Mouse (Mus musculus): ENCODE measurements at regions not wholly inside any gene's neighbourhood (a gene's known extent, or its start where the extent isn't known, plus 50 kb on each side); places are given as distances from the start of the nearest gene placed in this dataset.

DNA sequence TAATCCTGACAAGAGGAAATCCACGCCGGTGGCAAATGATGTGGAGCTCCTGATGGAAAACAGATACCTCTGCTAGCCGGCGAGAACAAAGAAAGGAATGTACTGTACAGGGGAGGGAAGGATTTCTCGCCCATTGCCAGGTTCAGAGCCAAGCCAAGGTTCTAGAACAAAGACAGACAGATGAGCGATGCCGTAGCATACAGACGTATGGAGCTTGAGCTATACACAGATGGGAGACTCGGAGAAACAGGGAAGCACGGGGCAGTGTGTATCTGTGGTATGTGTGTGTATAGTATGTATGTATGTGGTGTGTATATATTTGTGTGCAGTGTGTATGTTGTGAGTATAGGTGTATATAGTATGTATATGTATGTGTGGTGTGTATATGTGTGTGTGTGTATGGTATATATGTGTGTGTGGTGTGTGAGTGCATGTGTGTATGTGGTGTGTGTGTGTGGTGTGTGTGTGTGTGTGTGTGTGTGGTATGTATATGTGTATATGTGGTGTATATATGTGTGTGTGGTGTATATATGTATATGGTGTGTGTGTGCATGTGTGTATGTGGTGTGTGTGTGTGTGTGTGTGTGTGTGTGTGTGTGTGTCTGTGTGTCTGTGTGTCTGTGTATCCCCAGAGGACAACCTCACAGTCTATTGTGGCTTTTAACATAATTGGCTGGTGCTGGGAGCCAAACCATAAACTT lies 140.6 kb downstream of the Cand1 start:
- DNase-seq, result no peak

DNA sequence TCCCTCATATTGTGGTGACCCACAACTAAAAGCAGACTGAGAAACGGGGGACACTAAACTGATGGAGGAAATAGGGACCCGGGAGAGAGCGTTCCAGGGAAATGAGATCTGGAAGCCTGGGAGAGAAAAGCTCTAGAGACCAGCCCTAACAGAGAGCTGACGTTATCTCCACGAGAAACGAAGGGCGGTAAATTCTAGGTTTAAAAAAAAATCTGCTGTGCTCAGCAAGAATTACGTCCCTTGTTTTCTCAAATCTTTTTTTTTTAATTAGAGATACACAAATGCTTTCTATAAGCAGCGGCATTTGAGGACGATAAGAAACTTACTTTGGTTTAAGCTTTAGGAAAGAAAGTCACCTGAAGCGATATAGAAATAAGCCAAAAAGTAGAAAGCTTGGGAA lies 145.7 kb downstream of the Cand1 start:
- DNase-seq, result no peak

DNA sequence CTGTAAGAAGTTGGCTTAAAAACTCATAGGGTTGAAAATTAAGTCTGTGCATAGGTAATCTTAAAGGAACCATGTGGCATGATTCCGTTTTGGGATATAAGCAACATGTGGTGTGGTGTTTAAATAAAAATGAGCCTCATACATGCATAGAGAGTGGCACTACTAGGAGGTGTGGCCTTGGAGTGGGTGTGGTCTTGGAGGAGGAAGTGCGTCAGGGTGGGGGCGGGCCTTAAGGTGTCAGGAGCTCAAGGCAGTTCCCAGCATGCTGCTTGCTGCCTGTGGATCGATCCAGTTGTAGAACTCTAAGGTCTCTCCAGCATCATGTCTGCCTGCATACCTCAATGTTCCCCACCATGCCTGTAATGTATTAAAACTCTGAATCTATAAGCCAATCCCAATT lies 152.0 kb downstream of the Cand1 start:
- DNase-seq, result no peak

DNA sequence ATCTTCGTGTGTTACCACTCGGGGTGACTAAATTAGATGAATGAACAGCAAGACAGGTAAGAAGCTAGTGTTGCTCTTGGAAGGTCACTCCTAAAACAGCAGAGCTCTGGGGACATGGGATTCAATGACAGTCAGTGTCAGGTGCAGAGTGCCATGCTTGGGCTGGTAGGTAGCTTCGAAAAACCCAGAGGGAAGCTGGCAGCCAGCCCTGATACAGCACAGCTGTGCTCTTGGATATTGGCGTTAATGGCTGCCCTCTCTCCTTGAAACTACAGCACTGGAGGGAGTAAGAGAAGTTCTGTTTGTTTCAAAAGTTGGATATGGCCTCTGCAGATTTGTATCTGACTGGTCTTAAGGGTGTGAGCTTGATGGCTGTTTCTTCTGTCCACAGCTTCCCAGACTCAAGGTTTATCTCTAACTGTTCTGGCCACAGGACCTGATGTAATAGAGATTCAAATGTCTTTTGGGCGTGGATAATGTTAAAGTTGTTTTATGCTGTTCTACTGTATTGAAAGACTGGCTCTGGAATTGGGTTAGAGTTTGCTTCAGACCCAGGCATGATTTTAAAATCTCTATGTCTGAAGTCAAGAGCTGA lies 152.7 kb downstream of the Cand1 start:
- DNase-seq, result no peak

DNA sequence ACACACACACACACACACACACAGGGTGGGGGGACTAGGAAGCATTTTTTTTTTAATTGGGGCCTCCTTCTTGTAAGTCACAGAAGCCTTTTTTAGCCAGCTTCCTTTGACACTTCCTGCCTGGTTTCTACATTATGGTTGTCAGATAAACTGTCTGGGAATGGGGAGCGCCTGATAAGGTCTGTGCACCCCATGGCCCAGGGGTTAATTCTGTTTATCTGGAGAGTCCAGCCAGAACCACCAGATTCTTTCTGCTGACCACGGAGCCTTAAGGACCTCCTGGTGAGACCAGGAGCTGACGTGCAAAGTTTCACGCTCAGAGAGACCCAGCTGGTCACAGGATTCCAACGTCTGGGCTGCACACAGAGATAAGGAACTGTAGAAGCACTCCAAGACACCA lies 153.4 kb downstream of the Cand1 start:
- no peak for DNase-seq

DNA sequence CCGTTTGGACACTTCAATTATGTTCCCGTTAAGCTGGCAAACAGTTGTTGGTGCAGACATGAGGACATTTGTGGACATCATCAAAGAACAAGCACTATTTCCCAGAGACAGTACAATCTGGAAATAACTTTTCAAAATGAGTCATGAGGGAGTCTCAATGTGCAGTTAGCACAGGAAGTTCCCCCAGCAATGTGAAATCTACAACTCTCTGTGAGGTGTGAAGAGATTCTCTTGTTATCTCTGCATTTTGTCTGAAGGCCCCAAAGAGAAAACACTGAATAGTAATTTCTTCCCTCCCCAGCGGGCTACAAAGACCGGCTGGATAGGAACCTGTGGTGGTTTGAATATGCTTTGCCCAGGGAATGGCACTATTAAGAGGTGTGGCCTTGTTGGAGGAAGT lies 156.4 kb downstream of the Cand1 start:
- DNase-seq, result no peak

DNA sequence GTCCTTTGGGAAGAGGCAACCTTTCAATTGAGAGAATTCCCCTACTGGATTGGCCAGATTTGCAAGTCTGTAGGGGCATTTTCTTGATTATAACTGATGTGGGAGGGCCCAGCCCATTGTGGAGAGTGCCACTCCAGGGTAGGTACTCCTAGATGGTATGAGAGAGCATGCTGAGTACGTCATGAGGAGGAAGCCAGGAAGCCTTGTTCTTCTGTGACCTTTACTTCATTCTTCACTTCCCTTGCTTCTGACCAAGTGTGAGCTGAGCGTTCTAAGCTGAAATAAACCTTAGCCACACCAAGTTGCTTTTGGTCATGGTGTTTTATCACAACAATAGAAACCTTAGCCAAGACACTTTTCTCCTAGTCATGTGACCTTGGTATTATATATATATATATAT lies 157.0 kb downstream of the Cand1 start:
- DNase-seq, result no peak

DNA sequence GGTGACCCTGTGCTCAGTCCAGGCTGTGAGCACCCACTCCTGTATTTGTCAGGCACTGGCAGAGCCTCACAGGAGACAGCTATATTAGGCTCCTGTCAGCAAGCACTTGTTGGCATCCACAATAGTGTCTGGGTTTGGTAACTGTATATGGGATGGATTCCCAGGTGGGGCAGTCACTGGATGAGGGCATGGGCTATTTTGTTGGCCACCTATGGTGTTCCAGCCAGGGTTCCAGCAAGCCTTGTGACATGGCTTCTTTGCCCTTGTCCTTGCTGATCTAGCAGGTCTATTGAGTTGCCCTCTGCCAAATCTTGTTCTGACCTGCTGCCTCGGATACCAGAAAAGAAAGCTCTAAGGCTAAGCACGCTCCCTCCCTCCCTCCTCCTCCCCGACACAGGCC lies 158.1 kb downstream of the Cand1 start:
- peak; percentile 63 for DNase-seq

DNA sequence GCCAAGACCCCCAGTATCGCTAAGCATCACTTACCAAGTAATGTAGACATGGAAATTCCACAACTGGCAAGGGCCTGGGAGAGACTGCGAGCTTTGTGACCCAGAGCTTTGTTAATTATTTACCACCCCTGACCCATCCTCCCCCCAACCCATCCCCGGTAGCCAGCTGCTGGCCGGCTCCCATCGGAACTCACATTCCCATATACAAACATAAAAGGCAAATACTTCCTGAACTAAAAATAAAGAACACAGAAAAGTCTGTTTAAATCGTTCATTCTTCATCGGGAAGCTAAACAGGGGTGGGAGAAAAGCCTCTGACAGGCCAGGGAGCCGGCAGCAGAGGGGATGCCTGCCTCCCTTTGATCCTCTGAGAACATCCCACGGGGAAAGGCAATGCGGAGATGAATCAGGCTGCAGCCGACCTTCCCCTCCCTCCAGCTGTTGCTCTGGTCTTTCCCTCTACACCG lies 163.7 kb downstream of the Cand1 start:
- DNase-seq, result no peak

DNA sequence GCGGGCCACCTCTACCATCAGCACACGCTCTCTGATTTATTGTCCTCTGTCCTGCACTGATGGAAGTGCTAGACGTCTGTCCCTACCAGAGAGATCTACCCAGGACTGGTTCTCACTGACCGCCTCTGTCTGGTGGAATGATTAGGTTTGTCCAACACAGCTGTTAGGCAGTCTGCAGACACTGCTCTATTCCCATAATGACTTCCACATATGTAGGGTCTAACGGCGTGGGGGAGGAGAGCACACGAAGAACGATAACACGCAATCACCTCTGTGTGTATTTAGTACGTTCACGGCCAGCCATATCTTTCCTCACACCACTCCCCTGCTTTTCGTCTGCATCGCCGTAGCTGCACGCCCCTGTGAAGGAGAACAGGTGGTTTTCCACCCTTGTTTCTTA lies 165.0 kb downstream of the Cand1 start:
- DNase-seq, result no peak

DNA sequence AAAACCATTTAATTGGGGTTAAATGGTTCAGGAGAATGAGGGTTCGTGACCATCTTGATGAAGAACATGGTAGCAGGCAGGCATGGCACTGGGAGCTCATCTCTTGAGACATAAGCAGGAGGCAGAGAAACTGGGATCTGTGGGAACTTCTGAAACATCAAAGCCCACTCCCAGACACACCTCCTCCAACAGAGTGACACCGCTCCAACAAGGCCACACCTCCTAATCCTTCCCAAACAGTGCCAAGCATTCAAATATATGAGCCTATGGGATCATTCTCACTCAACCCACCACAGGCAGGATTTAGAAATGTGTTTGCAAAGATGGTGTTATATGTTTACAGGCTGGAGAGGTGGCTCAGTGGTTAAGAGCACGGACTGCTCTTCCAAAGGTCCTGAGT lies 165.9 kb downstream of the Cand1 start:
- no peak for DNase-seq

DNA sequence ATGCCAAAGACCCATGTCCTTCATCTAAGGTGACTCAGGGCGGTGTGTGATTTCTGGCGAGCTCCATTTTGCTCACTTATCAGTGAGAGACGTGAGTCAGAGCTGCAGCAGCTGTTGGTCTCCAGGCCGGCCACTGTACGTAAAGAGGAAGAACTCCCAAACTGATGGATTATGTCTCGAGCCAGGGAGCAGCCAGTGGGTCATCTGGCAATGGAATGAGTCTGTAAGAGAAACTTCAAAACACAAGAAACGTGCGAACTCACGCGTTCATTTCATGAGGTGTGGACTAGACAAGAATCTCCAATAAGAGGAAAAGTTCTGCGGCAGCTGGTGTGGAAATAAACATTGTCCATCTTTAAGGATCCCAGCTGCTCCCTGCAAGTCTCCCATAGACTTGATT lies 170.4 kb downstream of the Cand1 start:
- no peak for DNase-seq

DNA sequence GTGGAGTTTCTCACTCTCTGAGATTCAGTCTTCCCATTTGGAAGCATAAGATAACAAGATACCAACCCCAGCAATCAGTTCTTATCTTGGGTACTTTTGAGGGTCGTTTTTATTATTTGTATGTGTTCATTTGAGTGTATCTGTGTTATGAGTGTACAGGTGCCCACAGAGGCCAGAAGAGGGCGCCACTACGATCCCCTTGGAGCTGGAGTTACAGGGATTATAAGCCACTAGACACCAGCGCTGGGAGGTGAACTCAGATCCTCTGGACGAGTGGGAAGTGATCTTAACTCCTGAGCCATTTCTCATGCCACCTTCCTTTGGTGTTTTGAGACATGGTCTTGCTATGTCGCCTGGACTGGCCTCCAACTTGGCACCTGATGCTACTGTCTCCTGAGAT lies 172.0 kb downstream of the Cand1 start:
- DNase-seq, result no peak

DNA sequence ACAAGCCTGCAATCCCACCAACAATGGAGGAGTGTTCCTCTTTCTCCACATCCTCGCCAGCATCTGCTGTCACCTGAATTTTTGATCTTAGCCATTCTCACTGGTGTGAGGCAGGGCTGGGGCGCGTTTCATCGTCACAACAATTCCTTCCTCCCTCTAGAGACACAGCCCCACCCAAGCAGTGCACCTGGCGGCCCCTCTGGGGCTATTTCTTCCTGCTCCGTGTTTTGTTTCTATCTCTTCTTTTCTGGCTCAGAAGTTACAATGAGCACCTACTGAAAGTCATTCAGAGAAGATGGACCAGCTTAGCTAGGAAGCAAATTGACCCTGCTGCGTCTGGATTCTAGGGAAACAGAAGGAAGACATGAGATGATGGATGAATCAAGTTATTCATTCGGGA lies 172.5 kb downstream of the Cand1 start:
- DNase-seq, result no peak

DNA sequence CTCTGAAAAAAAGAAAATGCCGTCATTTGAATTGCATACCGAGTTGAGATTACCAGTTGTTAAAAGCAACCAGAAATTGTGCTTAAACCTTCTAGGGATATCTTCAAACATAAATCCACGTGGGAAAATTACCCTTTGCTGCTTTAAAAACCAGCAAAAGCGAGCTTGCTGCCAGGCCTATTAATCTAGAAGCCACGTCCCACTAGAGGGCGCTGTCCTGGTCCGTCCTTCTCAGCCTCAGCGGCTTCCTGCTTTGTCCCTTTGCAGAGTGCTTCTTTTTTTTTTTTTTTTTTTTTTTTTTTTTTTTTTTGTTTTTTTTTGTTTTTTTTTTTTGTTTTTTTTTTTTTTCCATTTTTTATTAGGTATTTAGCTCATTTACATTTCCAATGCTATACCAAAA lies 173.9 kb downstream of the Cand1 start:
- no peak for DNase-seq

DNA sequence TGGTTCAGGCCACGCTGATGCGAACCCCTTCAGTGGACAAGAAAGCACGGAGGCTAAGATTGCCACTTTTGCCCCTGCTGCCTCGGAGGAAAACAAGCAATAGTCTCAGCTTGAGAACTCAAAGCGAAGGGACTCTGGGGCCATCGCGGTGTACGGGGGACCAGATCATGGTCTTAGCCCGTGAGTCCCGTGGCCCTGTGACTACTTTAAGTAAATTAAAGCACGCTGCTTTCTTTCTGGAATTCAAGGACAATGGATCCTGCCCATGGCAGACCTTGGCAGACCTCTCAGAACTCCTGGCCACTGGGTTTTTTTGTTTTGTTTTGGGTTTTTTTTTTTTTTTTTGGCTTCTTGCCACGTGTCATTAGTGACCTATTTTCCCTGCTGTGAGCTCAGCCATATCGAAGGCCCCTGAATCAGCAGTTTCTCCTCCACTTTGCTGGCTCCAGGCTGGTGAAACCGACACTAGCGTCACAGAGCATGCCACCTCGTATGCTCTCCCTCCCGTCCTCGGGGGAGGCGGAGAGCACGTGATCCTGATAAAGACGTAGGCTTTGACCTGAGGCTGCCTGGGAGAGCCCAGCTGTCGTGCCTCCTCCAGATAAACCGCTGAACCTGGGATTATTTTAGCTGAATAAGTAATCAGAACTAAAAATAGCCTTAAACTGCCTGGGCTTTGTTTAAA lies 174.6 kb downstream of the Cand1 start:
- DNase-seq, result peak; percentile 83

DNA sequence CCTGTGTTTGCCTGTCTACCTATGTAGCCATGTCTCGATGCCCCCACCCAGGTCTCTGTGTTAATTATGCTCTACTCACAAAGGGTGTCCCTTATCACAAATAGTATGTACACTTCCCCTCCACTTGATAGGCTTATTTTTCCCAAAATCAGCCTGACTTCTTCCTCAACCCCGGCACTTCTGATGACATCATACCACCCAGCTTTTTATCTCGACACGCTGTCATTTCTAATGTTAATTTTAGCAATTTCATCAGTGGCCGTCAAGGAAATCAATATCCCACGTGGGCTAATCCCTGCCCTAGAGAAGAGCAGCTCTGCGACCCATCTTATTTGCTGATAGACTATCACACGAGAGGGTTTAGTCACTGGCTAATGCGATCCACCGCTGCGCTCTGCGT lies 175.6 kb downstream of the Cand1 start:
- no peak for DNase-seq

DNA sequence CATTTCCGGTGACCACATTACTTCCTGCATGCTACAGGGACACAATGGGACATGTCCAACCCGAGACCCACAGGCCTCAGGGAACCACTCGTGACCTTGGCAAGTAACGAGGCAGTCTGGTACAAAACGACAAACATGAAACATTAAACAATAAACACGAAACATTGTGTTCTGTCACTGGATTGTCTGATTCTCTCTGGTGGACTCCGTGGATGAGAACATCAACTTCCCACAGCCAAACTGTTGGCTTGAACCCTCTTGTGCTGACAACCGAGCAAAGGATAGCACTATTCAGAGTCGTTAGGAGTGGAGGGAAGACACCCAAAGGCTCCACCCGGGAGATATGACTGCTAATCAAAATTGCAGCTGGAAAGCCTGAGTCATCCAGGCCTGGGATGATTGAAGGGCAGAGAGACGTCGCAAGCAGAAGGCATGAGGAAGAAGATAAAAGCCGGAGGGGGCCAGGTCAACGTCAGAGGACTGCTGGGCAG lies 176.6 kb downstream of the Cand1 start:
- peak; percentile 29 for DNase-seq

DNA sequence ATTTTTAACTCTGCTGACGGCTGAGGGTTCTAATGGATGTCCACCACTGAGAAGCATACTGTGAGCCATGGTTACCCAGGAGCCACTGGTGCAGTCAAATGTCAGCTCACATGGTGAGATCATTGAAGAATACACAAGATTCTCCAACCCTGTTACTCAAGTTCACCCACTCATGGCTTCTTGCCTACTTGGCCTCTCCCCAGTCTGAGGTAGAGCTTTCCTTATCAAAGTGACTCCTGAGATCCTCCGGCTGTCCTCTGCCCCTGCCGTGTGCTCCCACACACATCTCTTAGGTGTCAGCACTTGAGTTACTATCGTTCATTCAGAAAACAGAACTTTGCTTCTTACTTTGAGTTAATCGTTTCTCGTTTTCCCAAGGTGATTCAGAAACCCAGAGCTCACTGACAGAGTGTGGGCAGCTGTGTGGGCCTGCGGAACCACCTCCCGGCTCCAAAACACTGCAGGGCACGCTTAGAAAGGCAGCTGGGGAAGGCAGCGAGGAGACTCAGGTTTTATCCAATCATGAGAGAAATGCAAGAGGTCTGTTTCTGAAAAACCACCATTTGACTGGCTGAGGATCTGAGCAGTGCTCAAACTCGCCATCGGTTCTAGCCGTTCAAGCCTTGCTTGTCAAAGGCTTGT lies 177.8 kb downstream of the Cand1 start:
- DNase-seq, result no peak

DNA sequence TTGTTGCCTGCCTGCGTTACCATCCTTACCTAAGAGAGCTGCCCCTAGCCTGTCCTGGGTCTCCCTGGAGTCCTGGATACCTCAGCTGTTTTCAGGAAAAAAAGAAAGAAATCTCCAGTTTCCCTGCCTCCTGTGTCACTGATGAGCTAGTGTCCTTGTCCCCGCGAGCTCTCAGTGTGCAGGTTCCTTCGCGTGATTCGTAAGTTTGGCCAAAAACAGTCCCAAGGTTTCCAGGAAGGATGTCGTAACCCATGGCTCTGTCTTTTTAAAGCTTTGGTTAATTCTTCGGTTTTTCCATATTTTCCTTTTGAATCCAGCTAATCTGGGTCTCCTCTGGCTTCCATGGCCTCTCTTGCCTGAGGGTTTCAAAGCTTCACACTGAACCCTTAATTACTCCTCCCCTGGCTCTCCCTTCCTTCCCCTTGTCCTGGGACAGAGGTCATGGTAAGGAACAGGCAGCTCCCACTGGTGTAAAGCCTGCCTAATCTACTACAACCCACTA lies 178.5 kb downstream of the Cand1 start:
- DNase-seq, result no peak

DNA sequence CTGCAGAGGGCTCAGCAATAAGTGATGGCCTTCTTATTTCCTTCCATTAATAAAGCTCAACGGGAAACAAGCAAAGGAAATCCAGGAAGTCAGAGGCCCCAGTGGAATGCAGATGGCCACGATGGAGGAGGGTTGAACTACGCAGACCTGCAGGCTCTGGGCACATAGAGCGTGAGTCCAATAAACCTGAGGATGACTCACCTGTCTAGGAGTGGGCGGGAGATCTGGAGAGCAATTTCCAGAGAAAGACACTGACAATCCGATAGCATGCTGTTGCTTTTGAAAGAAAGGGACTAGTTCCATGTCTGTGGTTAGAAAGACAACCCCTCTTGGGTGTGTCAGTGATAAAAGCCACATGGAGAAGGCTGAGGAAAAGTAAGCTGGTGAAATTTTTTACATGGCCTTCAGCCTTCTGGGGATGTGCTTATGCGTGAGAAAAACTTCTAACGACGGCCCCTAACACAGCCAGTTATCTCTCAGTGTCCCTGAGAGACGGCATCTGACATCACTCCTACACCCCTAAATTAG lies 181.3 kb downstream of the Cand1 start:
- no peak for DNase-seq

DNA sequence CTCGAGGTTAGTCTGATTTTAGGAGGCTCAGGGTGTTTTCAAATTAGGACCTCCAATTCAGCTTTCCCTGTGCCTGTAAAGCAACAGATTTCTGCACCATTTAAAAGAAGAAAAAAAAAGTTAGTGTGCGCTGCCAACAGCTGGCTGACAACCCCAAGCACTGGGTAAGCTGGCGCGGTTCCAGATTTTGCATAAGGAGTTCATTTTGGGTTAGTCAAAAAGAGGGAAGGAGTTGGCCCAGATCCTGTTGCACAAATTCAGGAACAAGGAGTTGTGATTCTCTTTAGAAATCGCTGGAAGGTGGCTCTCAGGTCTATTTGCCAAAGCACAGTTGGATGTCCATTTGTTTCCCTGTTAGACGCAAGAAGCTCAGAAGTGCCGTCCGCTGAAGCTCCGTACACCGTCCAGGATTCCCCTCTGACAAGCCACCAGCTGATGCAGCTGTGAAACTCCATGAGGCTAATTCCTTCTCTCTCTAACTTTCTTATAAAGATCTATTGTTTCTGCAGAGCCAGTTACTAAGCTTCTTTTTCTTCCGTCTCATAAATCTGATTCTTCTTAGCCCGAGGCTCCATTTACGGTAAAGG lies 184.6 kb downstream of the Cand1 start:
- peak; percentile 68 for DNase-seq
